Mouse (Mus musculus): ENCODE measurements around the gene Grid1. TPM values are rescaled to one million over a fixed set of nuclear protein-coding genes. Genes with fewer than 3 reads are reported as not detected.

The Grid1 gene
- polyA plus RNA-seq, 2 experiments: 0.04 TPM; not detected in 1

GRCm38 (mm10) chr14:35197371-35197770 lies 377.5 kb downstream of the Grid1 start:
- H3K27ac ChIP-seq: no peak overlapping the region
- no peak for ATAC-seq (ENCODE audit: insufficient read depth)
- H3K9ac ChIP-seq (replicated peaks): no peak overlapping the region
- WGBS (ENCODE audit: insufficient replicate concordance): 37% methylated on average over 3 of the region's 3 CpGs
- no peak overlapping the region for H3K4me3 ChIP-seq (ENCODE audit: insufficient read depth in 1 of 2, low read depth in 2 of 2, low read length in 2 of 2)
- H3K9me3 ChIP-seq (ENCODE audit: control insufficient read depth, low read length): no peaks in the 10 kb centered on the region
- H3K27me3 ChIP-seq (ENCODE audit: control insufficient read depth, insufficient read depth, low read length): no peaks in the 10 kb centered on the region
- no peaks in the 10 kb centered on the region for H3K36me3 ChIP-seq (replicated peaks; ENCODE audit: control insufficient read depth, insufficient read depth, low read depth)
- no peak overlapping the region for H3K4me2 ChIP-seq (ENCODE audit: low read depth)
- DNase-seq (ENCODE audit: low read depth in 3 of 3, low spot score in 3 of 3): no peak
- no peaks in the 10 kb centered on the region for H3K4me1 ChIP-seq (replicated peaks; ENCODE audit: control insufficient read depth in 2 of 2, insufficient read depth in 2 of 2, low read length in 1 of 2)
- no peak for TF ChIP-seq CTCF (IDR thresholded peaks at IDR 0.05; ENCODE audit: low read depth)
- no peak for TF ChIP-seq EP300 (IDR thresholded peaks at IDR 0.05; ENCODE audit: low read depth)

- no peak overlapping the region for H3K4me3 ChIP-seq (ENCODE audit: insufficient read depth in 1 of 2, low read depth in 2 of 2, low read length in 2 of 2)
- no peak for ATAC-seq (ENCODE audit: insufficient read depth)
- no peaks in the 10 kb centered on the region for H3K27me3 ChIP-seq (ENCODE audit: control insufficient read depth, insufficient read depth, low read length)
- no peaks in the 10 kb centered on the region for H3K36me3 ChIP-seq (replicated peaks; ENCODE audit: control insufficient read depth, insufficient read depth, low read depth)
- no peak overlapping the region for H3K9ac ChIP-seq (replicated peaks)
- H3K4me2 ChIP-seq (ENCODE audit: low read depth): no peak overlapping the region
- no peak overlapping the region for H3K27ac ChIP-seq
- TF ChIP-seq EP300 (IDR thresholded peaks at IDR 0.05; ENCODE audit: low read depth): no peak
- TF ChIP-seq CTCF (IDR thresholded peaks at IDR 0.05; ENCODE audit: low read depth): no peak
- no peaks in the 10 kb centered on the region for H3K4me1 ChIP-seq (replicated peaks; ENCODE audit: control insufficient read depth in 2 of 2, insufficient read depth in 2 of 2, low read length in 1 of 2)
- WGBS (ENCODE audit: insufficient replicate concordance): 70% methylated on average over 4 of the region's 4 CpGs
- no peak for DNase-seq (ENCODE audit: low read depth in 3 of 3, low spot score in 3 of 3)
- no peaks in the 10 kb centered on the region for H3K9me3 ChIP-seq (ENCODE audit: control insufficient read depth, low read length)
Observed at GRCm38 (mm10) chr14:35198447-35198846, 378.5 kb downstream of the Grid1 start.

- Histone ChIP-seq H3K4me2 (ENCODE audit: low read depth) (no peak overlapping the region), H3K36me3 (replicated peaks; ENCODE audit: control insufficient read depth, insufficient read depth, low read depth) (no peaks in the 10 kb centered on the region), H3K9me3 (ENCODE audit: control insufficient read depth, low read length) (no peaks in the 10 kb centered on the region), H3K27me3 (ENCODE audit: control insufficient read depth, insufficient read depth, low read length) (no peaks in the 10 kb centered on the region), H3K9ac (replicated peaks) (no peak overlapping the region), H3K27ac (no peak overlapping the region), H3K4me1 (replicated peaks; ENCODE audit: control insufficient read depth in 2 of 2, insufficient read depth in 2 of 2, low read length in 1 of 2) (no peaks in the 10 kb centered on the region), H3K4me3 (ENCODE audit: insufficient read depth in 1 of 2, low read depth in 2 of 2, low read length in 2 of 2) (no peak overlapping the region)
- ATAC-seq (ENCODE audit: insufficient read depth) (no peak), DNase-seq (ENCODE audit: low read depth in 3 of 3, low spot score in 3 of 3) (no peak)
- no peak for TF ChIP-seq EP300 (IDR thresholded peaks at IDR 0.05; ENCODE audit: low read depth)
- TF ChIP-seq CTCF (IDR thresholded peaks at IDR 0.05; ENCODE audit: low read depth): no peak
- WGBS (ENCODE audit: insufficient replicate concordance): 64% methylated on average over 6 of the region's 6 CpGs
Observed at GRCm38 (mm10) chr14:35198899-35199298, 379.0 kb downstream of the Grid1 start.

GRCm38 (mm10) chr14:35209444-35209843 lies 389.5 kb downstream of the Grid1 start:
- no peak for ATAC-seq (ENCODE audit: insufficient read depth)
- WGBS (ENCODE audit: insufficient replicate concordance): 42% methylated on average over 6 of the region's 6 CpGs
- no peak overlapping the region for H3K27ac ChIP-seq

DNA sequence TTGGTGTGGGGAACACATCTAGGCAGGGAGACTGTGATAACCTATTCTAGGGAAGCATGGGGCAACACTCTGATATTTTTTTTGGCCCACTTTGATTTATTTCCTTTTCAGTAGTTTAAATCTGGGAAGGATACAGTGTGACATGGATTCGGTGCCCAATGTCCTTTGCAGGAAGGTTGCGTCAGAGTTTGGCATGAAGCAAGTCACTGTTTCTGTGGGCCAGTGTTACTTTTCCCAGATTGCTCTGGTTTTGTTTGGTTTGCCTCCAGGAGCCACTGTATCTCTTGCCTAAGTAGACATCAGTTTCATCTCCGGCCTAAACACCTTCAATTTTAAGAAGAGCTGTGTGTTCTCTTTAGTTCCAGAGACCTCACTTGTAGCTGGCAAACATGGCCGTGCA lies 399.1 kb downstream of the Grid1 start:
- H3K27me3 ChIP-seq (ENCODE audit: control insufficient read depth, insufficient read depth, low read length): no peaks in the 10 kb centered on the region
- DNase-seq (ENCODE audit: low read depth in 3 of 3, low spot score in 3 of 3) (no peak), ATAC-seq (ENCODE audit: insufficient read depth) (no peak)
- H3K4me3 ChIP-seq (ENCODE audit: insufficient read depth in 1 of 2, low read depth in 2 of 2, low read length in 2 of 2): no peak overlapping the region
- WGBS (ENCODE audit: insufficient replicate concordance): 53% methylated on average over 4 of the region's 4 CpGs
- no peak overlapping the region for H3K27ac ChIP-seq
- H3K4me1 ChIP-seq (replicated peaks; ENCODE audit: control insufficient read depth in 2 of 2, insufficient read depth in 2 of 2, low read length in 1 of 2): no peaks in the 10 kb centered on the region
- H3K4me2 ChIP-seq (ENCODE audit: low read depth): no peak overlapping the region
- H3K36me3 ChIP-seq (replicated peaks; ENCODE audit: control insufficient read depth, insufficient read depth, low read depth): no peaks in the 10 kb centered on the region
- TF ChIP-seq EP300 (IDR thresholded peaks at IDR 0.05; ENCODE audit: low read depth) (no peak), CTCF (IDR thresholded peaks at IDR 0.05; ENCODE audit: low read depth) (no peak)
- no peaks in the 10 kb centered on the region for H3K9me3 ChIP-seq (ENCODE audit: control insufficient read depth, low read length)
- H3K9ac ChIP-seq (replicated peaks): no peak overlapping the region

More at GRCm38 (mm10) chr14:35209444-35209843, 389.5 kb downstream of the Grid1 start:
- no peaks in the 10 kb centered on the region for H3K9me3 ChIP-seq (ENCODE audit: control insufficient read depth, low read length)
- no peak for TF ChIP-seq CTCF (IDR thresholded peaks at IDR 0.05; ENCODE audit: low read depth)
- no peak for TF ChIP-seq EP300 (IDR thresholded peaks at IDR 0.05; ENCODE audit: low read depth)
- H3K4me3 ChIP-seq (ENCODE audit: insufficient read depth in 1 of 2, low read depth in 2 of 2, low read length in 2 of 2): no peak overlapping the region
- H3K4me2 ChIP-seq (ENCODE audit: low read depth): no peak overlapping the region
- DNase-seq (ENCODE audit: low read depth in 3 of 3, low spot score in 3 of 3): no peak
- no peak overlapping the region for H3K9ac ChIP-seq (replicated peaks)
- no peaks in the 10 kb centered on the region for H3K27me3 ChIP-seq (ENCODE audit: control insufficient read depth, insufficient read depth, low read length)
- H3K36me3 ChIP-seq (replicated peaks; ENCODE audit: control insufficient read depth, insufficient read depth, low read depth): no peaks in the 10 kb centered on the region
- H3K4me1 ChIP-seq (replicated peaks; ENCODE audit: control insufficient read depth in 2 of 2, insufficient read depth in 2 of 2, low read length in 1 of 2): no peaks in the 10 kb centered on the region
